Mouse (Mus musculus): Measurements from ENCODE around the gene Mrpl52.
A peak's percentile ranks its signal among the peaks of the same experiment; 100 is the strongest.

Mrpl52 gene

GRCm38 (mm10) chr14:54475941-54476844, 49.5 kb downstream of the Mrpl52 start, which contains the start of gene Rem2:
TSS of gene Rem2 (plus strand) at chr14:54476100.
- TF ChIP-seq CTCF (conservative IDR thresholded peaks at IDR 0.05; ENCODE audit: low read length) (no peak), NANOG (IDR thresholded peaks at IDR 0.05; ENCODE audit: borderline replicate concordance, low read length) (no peak), POU5F1 (IDR thresholded peaks at IDR 0.05; ENCODE audit: borderline replicate concordance, low read length) (no peak)
- Histone ChIP-seq H3K27me3 (ENCODE audit: insufficient read depth, low read length) (peaks cover 64% of the 10 kb centered on the region), H3K4me3 (replicated peaks; ENCODE audit: low read length) (peak within 1 kb of the TSS; percentile 72), H3K9me3 (ENCODE audit: low read length) (no peaks in the 10 kb centered on the region), H3K4me1 (replicated peaks; ENCODE audit: low read depth, low read length) (peaks cover 31% of the 10 kb centered on the region), H3K36me3 (ENCODE audit: insufficient read depth, low read length) (no peaks in the 10 kb centered on the region)

DNA sequence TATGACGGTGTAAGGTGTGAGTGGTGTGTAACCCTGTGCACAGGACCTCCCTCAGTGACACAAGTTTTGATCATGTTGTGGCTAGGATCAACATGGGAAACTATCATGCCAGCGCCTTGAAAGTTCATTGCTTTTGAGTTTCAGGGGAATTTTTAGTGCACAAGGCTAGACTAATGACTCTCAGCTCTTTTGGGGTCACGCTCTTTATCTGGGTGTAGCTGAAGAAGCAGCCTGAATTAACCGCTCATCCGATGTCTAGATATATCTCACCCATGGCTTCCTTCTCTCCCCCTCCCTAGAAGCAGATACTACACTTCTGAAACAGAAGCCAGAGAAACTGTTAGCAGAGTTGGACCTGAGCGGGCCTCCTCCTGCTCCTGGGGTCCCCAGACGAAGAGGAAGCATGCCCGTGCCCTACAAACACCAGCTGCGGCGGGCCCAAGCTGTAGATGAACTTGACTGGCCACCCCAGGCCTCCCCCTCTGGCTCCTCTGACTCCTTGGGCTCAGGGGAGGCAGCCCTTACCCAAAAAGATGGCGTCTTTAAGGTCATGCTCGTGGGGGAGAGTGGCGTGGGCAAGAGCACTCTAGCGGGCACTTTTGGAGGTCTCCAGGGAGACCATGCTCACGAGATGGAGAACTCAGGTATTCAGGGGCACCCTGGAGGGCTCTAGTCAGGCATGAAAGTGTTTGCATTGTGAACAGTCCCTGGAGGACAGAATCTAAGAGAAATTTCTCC, 50.6 kb downstream of the Mrpl52 start:
- H3K9me3 ChIP-seq (ENCODE audit: low read length): no peaks in the 10 kb centered on the region
- peaks cover 31% of the 10 kb centered on the region for H3K4me1 ChIP-seq (replicated peaks; ENCODE audit: low read depth, low read length)
- H3K4me3 ChIP-seq (replicated peaks; ENCODE audit: low read length): no peak overlapping the region
- TF ChIP-seq NANOG (IDR thresholded peaks at IDR 0.05; ENCODE audit: borderline replicate concordance, low read length): no peak
- no peak for TF ChIP-seq CTCF (conservative IDR thresholded peaks at IDR 0.05; ENCODE audit: low read length)
- TF ChIP-seq POU5F1 (IDR thresholded peaks at IDR 0.05; ENCODE audit: borderline replicate concordance, low read length): no peak
- H3K27me3 ChIP-seq (ENCODE audit: insufficient read depth, low read length): peaks cover 68% of the 10 kb centered on the region
- no peaks in the 10 kb centered on the region for H3K36me3 ChIP-seq (ENCODE audit: insufficient read depth, low read length)

All from E14TG2a.4 (cell line).